Mouse (Mus musculus) C2C12 (cell line): ENCODE data around the gene Arhgap27. TPM values are rescaled to one million over a fixed set of nuclear protein-coding genes. Genes with fewer than 3 reads are reported as not detected.

Experiments
- H3K27me3 ChIP-seq: one replicate; pipeline ENCODE4 v1.6.1; 2011; ENCODE audit not compliant: control insufficient read depth, insufficient read depth, insufficient read length
- H3K36me3 ChIP-seq: one replicate; pipeline ENCODE4 v1.6.1; 2011; ENCODE audit not compliant: control insufficient read depth, insufficient read depth
- H3K4me3 ChIP-seq: one replicate; pipeline ENCODE4 v1.5.1; 2011; ENCODE audit warnings: mild to moderate bottlenecking, control low read depth; ENCODE audit not compliant: poor library complexity, insufficient read depth, severe bottlenecking
- H3K79me2 ChIP-seq: one replicate; pipeline ENCODE4 v1.6.1; 2011; ENCODE audit not compliant: control insufficient read depth, insufficient read depth
- H3K79me3 ChIP-seq: one replicate; pipeline ENCODE4 v1.6.1; 2011; ENCODE audit warnings: low read depth, control low read depth
- H3ac ChIP-seq: one replicate; pipeline ENCODE3; 2011; ENCODE audit warnings: low read depth; ENCODE audit not compliant: control insufficient read depth, insufficient read length
- CEBPB ChIP-seq: IDR thresholded peaks from one replicate; pipeline ENCODE4 v1.6.1; 2011; ENCODE audit warnings: low read depth, mild to moderate bottlenecking, control low read depth, moderate library complexity
- CTCF ChIP-seq: IDR thresholded peaks from one replicate; pipeline ENCODE4 v1.5.1; 2011; ENCODE audit not compliant: control insufficient read depth, insufficient read depth, insufficient read length
- FOSL1 ChIP-seq: IDR thresholded peaks from one replicate; pipeline ENCODE4 v1.8.0; 2011; ENCODE audit warnings: mild to moderate bottlenecking, low read length; ENCODE audit not compliant: poor library complexity, insufficient read depth, severe bottlenecking
- MAX ChIP-seq: IDR thresholded peaks from one replicate; pipeline ENCODE4 v1.6.1; 2011; ENCODE audit warnings: mild to moderate bottlenecking, control low read depth
- MYOD1 ChIP-seq: IDR thresholded peaks from one replicate; pipeline ENCODE4 v1.6.1; 2011; ENCODE audit warnings: low read depth; ENCODE audit not compliant: control insufficient read depth, insufficient read length
- MYOG ChIP-seq: IDR thresholded peaks from one replicate; pipeline ENCODE4 v1.6.1; 2011; ENCODE audit not compliant: control insufficient read depth, insufficient read length; ENCODE audit errors: extremely low read depth
- USF1 ChIP-seq: IDR thresholded peaks from one replicate; pipeline ENCODE4 v1.6.1; 2011; ENCODE audit warnings: low read depth, mild to moderate bottlenecking, control low read depth, moderate library complexity
- polyA plus RNA-seq: library from polyadenylated mRNA; unstranded; fragments of >200 nt; fragmentation: generic; extraction: Trizol; gene quantifications from one replicate; pipeline ENCODE4 v1.2.1, GENCODE M21; 2012; ENCODE audit warnings: missing spikeins

Gene Arhgap27
- polyA plus RNA-seq, 1 experiment = 0.19 TPM

GRCm38 (mm10) chr11:103371222-103371539 lies 7.7 kb upstream of the Arhgap27 start:
- no peak for TF ChIP-seq MYOD1
- TF ChIP-seq CEBPB = no peak
- Histone ChIP-seq H3ac (no peak overlapping the region), H3K4me3 (no peak overlapping the region), H3K36me3 (peaks cover 24% of the 10 kb centered on the region), H3K79me2 (no peaks in the 10 kb centered on the region), H3K79me3 (no peaks in the 10 kb centered on the region), H3K27me3 (no peaks in the 10 kb centered on the region)

- H3K79me2 ChIP-seq = no peaks in the 10 kb centered on the region
- no peak for TF ChIP-seq MYOD1
- no peak for TF ChIP-seq CEBPB
- TF ChIP-seq FOSL1 = no peak
- peaks cover 22% of the 10 kb centered on the region for H3K36me3 ChIP-seq
- no peak overlapping the region for H3K4me3 ChIP-seq
- H3ac ChIP-seq = no peak overlapping the region
- no peaks in the 10 kb centered on the region for H3K27me3 ChIP-seq
- H3K79me3 ChIP-seq = no peaks in the 10 kb centered on the region
Observed at GRCm38 (mm10) chr11:103370397-103371221, 7.1 kb upstream of the Arhgap27 start.

GRCm38 (mm10) chr11:103365530-103365929 lies 2.0 kb upstream of the Arhgap27 start:
- Histone ChIP-seq H3ac (no peak overlapping the region), H3K79me3 (no peaks in the 10 kb centered on the region), H3K36me3 (peaks cover 7% of the 10 kb centered on the region), H3K27me3 (no peaks in the 10 kb centered on the region), H3K79me2 (no peaks in the 10 kb centered on the region), H3K4me3 (no peak overlapping the region)
- TF ChIP-seq CEBPB (peak; percentile 37), CTCF (no peak)

GRCm38 (mm10) chr11:103365022-103365421 lies 1.5 kb upstream of the Arhgap27 start:
- no peaks in the 10 kb centered on the region for H3K79me3 ChIP-seq
- TF ChIP-seq FOSL1 (no peak), MAX (no peak), MYOG (no peak), CTCF (no peak), USF1 (no peak), CEBPB (no peak), MYOD1 (no peak)
- H3K4me3 ChIP-seq = no peak overlapping the region
- no peak overlapping the region for H3ac ChIP-seq
- H3K27me3 ChIP-seq = no peaks in the 10 kb centered on the region
- no peaks in the 10 kb centered on the region for H3K79me2 ChIP-seq
- peaks cover 5% of the 10 kb centered on the region for H3K36me3 ChIP-seq

GRCm38 (mm10) chr11:103364335-103364734 lies 843 bp upstream of the Arhgap27 start:
- Histone ChIP-seq H3K4me3 (no peak overlapping the region), H3K27me3 (no peaks in the 10 kb centered on the region), H3ac (no peak overlapping the region), H3K79me3 (no peaks in the 10 kb centered on the region), H3K36me3 (peaks cover 5% of the 10 kb centered on the region), H3K79me2 (no peaks in the 10 kb centered on the region)
- TF ChIP-seq MYOD1 (no peak), CTCF (no peak), CEBPB (no peak), MYOG (no peak), USF1 (no peak), FOSL1 (no peak), MAX (no peak)

- Histone ChIP-seq H3K79me2 (no peaks in the 10 kb centered on the region), H3K79me3 (no peaks in the 10 kb centered on the region), H3K27me3 (peaks cover 2% of the 10 kb centered on the region), H3K36me3 (peaks cover 4% of the 10 kb centered on the region), H3ac (no peak overlapping the region), H3K4me3 (no peak overlapping the region)
- TF ChIP-seq CEBPB (no peak), MYOD1 (no peak), MYOG (no peak), CTCF (no peak), USF1 (no peak), MAX (no peak), FOSL1 (no peak)
Observed at GRCm38 (mm10) chr11:103362521-103363181, 841 bp downstream of the Arhgap27 start.
